Mouse (Mus musculus): Measurements from ENCODE around the gene Krt16. TPM values are rescaled to one million over a fixed set of nuclear protein-coding genes. Genes with fewer than 3 reads are reported as not detected.
"Not testable (repeated sequence)": the region's sequence is repeated elsewhere in the genome, so short reads cannot be mapped to it uniquely, and the experiment has no call there.

Gene Krt16
- polyA plus RNA-seq, 2 experiments from 2014 or later, result not detected

- no peak for ATAC-seq
These were observed 6.8 kb upstream of the Krt16 start for GRCm38 (mm10) chr11:100255514-100255913.

DNA sequence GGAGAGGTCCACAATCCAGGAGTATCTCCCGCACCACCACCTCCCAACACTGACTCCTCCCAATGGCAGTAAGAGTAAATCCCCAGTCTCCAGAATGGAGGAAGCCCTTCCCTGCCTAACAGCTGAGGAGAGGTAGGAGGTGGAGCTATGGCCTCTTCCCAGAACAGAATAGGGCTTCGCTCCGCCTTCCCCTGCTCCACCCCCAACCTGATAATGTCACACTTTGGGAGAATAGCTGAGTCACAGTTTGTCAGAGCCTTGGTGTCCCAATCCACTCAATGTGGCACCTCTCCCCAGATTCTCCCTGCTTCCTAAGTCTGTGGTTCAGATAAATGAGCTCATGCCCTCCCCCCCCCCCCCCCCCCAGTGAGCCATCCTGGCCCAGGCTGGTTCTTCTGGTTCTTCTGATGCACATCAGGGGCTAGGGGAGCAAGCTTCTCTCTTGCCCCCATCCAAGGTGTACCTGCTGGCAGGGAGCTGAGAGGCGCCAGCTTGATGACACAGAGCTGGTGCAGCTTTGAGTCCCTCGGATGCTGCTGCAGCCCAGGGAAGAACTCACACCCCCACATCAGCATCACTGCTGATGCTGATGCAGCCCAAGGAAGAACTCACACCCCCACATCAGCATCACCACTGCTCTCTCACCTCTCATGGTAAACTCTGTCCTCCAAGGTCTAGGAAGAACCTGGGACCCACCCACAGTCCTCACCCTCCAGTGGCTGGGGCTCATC lies 5.8 kb upstream of the Krt16 start:
- no peak for ATAC-seq

- not testable (repeated sequence) for ATAC-seq
These were observed 2.2 kb downstream of the Krt16 start for GRCm38 (mm10) chr11:100246471-100246870.

- not testable (repeated sequence) for ATAC-seq
These were observed 8.4 kb downstream of the Krt16 start for GRCm38 (mm10) chr11:100240272-100240671.

GRCm38 (mm10) chr11:100221741-100222140 lies 27.0 kb downstream of the Krt16 start:
- ATAC-seq, result no peak

- no peak for ATAC-seq
These were observed 29.4 kb downstream of the Krt16 start for GRCm38 (mm10) chr11:100219304-100219703.

DNA sequence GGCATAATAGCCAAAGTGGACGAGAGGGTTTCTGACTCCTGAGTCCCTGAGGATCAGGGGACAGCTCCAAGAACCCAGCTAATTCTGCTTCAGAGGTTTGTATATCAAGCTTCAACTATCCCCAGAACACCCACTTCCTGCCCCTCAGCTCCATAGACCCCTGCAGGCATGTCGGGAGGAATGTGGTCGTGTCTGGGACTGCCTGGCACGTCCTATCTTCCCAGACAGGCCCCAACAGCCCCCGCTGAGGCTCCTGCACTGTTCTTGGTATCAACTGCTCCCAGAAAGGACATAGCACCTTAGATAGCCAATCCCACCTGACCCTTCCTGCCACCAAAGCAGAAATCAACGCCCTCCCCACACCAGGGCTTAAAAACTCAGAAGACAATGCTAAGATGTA lies 40.2 kb downstream of the Krt16 start:
- no peak for ATAC-seq

- no peak for ATAC-seq
These were observed 41.2 kb downstream of the Krt16 start, which contains the start of gene Krt14 for GRCm38 (mm10) chr11:100207498-100207897. Krt14 (minus strand) TSS chr11:100207548.

- ATAC-seq, result no peak
These were observed 45.3 kb downstream of the Krt16 start for GRCm38 (mm10) chr11:100203448-100203847.

DNA sequence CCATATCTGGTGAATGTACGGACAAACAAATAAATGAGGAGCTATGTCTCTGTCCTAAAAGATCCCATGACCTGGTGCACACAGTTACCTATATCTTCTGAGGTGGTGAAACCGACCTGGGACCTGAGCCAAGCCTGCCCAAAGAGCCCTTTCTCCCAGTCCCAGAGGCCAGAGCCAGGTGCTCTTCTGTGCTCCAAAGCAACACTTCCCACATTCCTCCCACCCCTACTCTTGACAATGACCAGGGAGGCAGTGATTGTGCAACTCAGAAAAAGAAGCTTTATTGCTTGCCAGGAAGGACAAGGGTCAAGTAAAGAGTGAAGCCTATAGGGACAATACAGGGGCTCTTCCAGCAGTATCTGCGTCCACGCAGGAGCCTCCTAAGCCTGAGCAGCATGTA lies 45.8 kb downstream of the Krt16 start:
- no peak for ATAC-seq

- ATAC-seq, result no peak
These were observed 48.4 kb downstream of the Krt16 start for GRCm38 (mm10) chr11:100200104-100200820.

GRCm38 (mm10) chr11:100198666-100199065 lies 50.0 kb downstream of the Krt16 start:
- no peak for ATAC-seq

Other genes starting within 250 kb of the Krt16 start
- not detected for gene Krt33a, start 232.7 kb downstream of the Krt16 start, polyA plus RNA-seq (2017; shearing (Covaris generic))
- not detected for gene Krt33b, start 219.0 kb downstream of the Krt16 start, polyA plus RNA-seq (2017; shearing (Covaris generic))
- not detected for gene Krt34, start 207.3 kb downstream of the Krt16 start, polyA plus RNA-seq (2017; shearing (Covaris generic))
- gene Krt31, start 198.4 kb downstream of the Krt16 start, polyA plus RNA-seq (2017; shearing (Covaris generic)), result not detected
- not detected for gene Krt32, start 160.7 kb downstream of the Krt16 start, polyA plus RNA-seq (2017; shearing (Covaris generic))
- not detected for gene Krt35, start 152.7 kb downstream of the Krt16 start, polyA plus RNA-seq (2017; shearing (Covaris generic))
- not detected for gene Krt36, start 143.3 kb downstream of the Krt16 start, polyA plus RNA-seq (2017; shearing (Covaris generic))
- gene Krt13, start 127.3 kb downstream of the Krt16 start, polyA plus RNA-seq (2017; shearing (Covaris generic)), result not detected
- gene Krt15, start 113.0 kb downstream of the Krt16 start, polyA plus RNA-seq (2017; shearing (Covaris generic)), result not detected
- not detected for gene Krt19, start 100.2 kb downstream of the Krt16 start, polyA plus RNA-seq (2017; shearing (Covaris generic))
- gene Krt9, start 55.7 kb downstream of the Krt16 start, polyA plus RNA-seq (2017; shearing (Covaris generic)), result not detected
- gene Krt14, start 41.4 kb downstream of the Krt16 start, polyA plus RNA-seq (2017; shearing (Covaris generic)), result not detected
- 1 to 10 TPM; 1.7 to 6.4 TPM for gene Krt17, start 12.1 kb upstream of the Krt16 start, polyA plus RNA-seq (2017; shearing (Covaris generic))
- not detected for gene Krt42, start 21.0 kb upstream of the Krt16 start, polyA plus RNA-seq (2017; shearing (Covaris generic))
- 1,000 to 10,000 TPM; 1,870 to 3,129 TPM for gene Eif1, start 71.0 kb upstream of the Krt16 start, polyA plus RNA-seq (2017; shearing (Covaris generic))
- gene Gast, start 85.5 kb upstream of the Krt16 start, polyA plus RNA-seq (2017; shearing (Covaris generic)), result not detected
- under 1 TPM in 1 of 2 experiments, not detected in 1; 0.50 TPM for gene Hap1, start 107.2 kb upstream of the Krt16 start, polyA plus RNA-seq (2017; shearing (Covaris generic))
- gene Jup, start 148.9 kb upstream of the Krt16 start, polyA plus RNA-seq (2017; shearing (Covaris generic)), result 1 to 10 TPM in 1 of 2 experiments, under 1 TPM in 1; 0.32 to 1.9 TPM
- not detected for gene P3h4, start 165.9 kb upstream of the Krt16 start, polyA plus RNA-seq (2017; shearing (Covaris generic))
- not detected for gene Fkbp10, start 166.8 kb upstream of the Krt16 start, polyA plus RNA-seq (2017; shearing (Covaris generic))
- 100 to 1,000 TPM; 126 to 156 TPM for gene Nt5c3b, start 192.9 kb upstream of the Krt16 start, polyA plus RNA-seq (2017; shearing (Covaris generic))
- gene Klhl10, start 193.0 kb upstream of the Krt16 start, polyA plus RNA-seq (2017; shearing (Covaris generic)), result under 1 TPM; 0.16 to 0.65 TPM
- 1 to 10 TPM; 2.2 to 3.0 TPM for gene Klhl11, start 223.8 kb upstream of the Krt16 start, polyA plus RNA-seq (2017; shearing (Covaris generic))